Mouse (Mus musculus): Measurements from ENCODE around the gene Gm15737.

DNA sequence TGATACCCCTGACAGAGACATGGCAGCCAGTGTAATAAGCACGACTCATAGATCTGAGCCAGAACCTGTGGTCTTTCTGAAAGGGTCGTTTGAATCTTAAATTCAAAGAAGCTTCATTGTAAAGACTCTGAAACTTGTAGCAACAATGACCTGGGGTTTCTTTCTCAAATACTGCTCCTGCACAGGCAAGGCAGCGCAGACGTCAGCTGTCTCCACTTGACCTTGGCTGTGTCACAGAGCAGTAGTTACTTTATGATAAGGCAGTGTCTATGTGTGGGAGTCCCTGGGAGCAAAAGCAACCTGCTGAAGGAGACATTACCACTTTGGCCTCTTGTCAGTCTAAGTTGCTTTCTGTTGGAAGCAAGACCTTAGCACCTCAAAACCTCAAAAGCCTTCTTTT, 22.5 kb upstream of the Gm15737 start:
- TF ChIP-seq EP300 (IDR thresholded peaks at IDR 0.05; ENCODE audit: low read depth) (no peak), CTCF (IDR thresholded peaks at IDR 0.05; ENCODE audit: low read depth) (no peak)

All from liver, embryonic 14.5 days (tissue).